8 mouse cellular contexts compared by ENCODE assay signal in genomic region chr6:131382232-131382983, GRCm38 (mm10). TPM values are rescaled to one million over a fixed set of nuclear protein-coding genes. Genes with fewer than 3 reads are reported as not detected.
A peak's percentile ranks its signal among the peaks of the same experiment; 100 is the strongest.
DNase-seq lines count a peak whose midpoint lies in the region; ATAC-seq and TF ChIP-seq lines count a peak whose summit lies in the region.

No protein-coding gene starts in this region.

- 63% methylated on average over 14 of the region's 14 CpGs for WGBS in limb, embryonic 12.5 days
- 75% methylated on average over 14 of the region's 14 CpGs for WGBS in limb, embryonic 10.5 days
- 25% methylated on average over 14 of the region's 14 CpGs for WGBS in kidney, embryonic 15.5 days

- H3K4me2 ChIP-seq in limb, embryonic 12.5 days = 0 out of 2 replicates have a peak overlapping the region, but pooled peaks have one; percentile 2
- peak overlapping the region; percentile 35 for H3K4me2 ChIP-seq in kidney, embryonic 15.5 days
- peak overlapping the region; percentile 93 for H3K4me2 ChIP-seq in myocyte (ENCODE audit: low read depth)

- H3ac ChIP-seq in myocyte (ENCODE audit: control insufficient read depth, insufficient read length) = no peak overlapping the region

- peaks cover 30% of the 10 kb centered on the region for H3K4me1 ChIP-seq in limb, embryonic 12.5 days (replicated peaks)
- peaks cover 29% of the 10 kb centered on the region for H3K4me1 ChIP-seq in limb, embryonic 10.5 days
- H3K4me1 ChIP-seq in kidney, embryonic 15.5 days = peaks cover 58% of the 10 kb centered on the region

- no peak overlapping the region for H3K4me3 ChIP-seq in limb, embryonic 12.5 days (replicated peaks)
- H3K4me3 ChIP-seq in limb, embryonic 10.5 days = no peak overlapping the region
- H3K4me3 ChIP-seq in kidney, embryonic 15.5 days (replicated peaks) = no peak overlapping the region
- peak overlapping the region; percentile 92 for H3K4me3 ChIP-seq in myocyte

- peaks cover 38% of the 10 kb centered on the region for H3K36me3 ChIP-seq in limb, embryonic 12.5 days
- H3K36me3 ChIP-seq in limb, embryonic 10.5 days = peaks cover 47% of the 10 kb centered on the region
- peaks cover 36% of the 10 kb centered on the region for H3K36me3 ChIP-seq in kidney, embryonic 15.5 days
- peaks cover 44% of the 10 kb centered on the region for H3K36me3 ChIP-seq in myocyte (ENCODE audit: control insufficient read depth, insufficient read depth)

- DNase-seq in limb, embryonic 10.5 days (ENCODE audit: low spot score) = no peak
- peak; percentile 79 for DNase-seq in gastrocnemius, postnatal 25 days
- no peak for DNase-seq in right cerebral cortex, adult 2 months (ENCODE audit: low spot score in 2 of 2)
- DNase-seq in right cerebral cortex, postnatal 25 days = no peak

- peak; percentile 69 for TF ChIP-seq POLR2A in myocyte (IDR thresholded peaks at IDR 0.05; ENCODE audit: insufficient read length, low read depth)

- no peak overlapping the region for H3K9ac ChIP-seq in limb, embryonic 12.5 days (replicated peaks)
- H3K9ac ChIP-seq in kidney, embryonic 15.5 days = no peak overlapping the region

- no peaks in the 10 kb centered on the region for H3K27me3 ChIP-seq in limb, embryonic 12.5 days
- no peaks in the 10 kb centered on the region for H3K27me3 ChIP-seq in limb, embryonic 10.5 days (ENCODE audit: low read depth, poor library complexity, severe bottlenecking)
- H3K27me3 ChIP-seq in kidney, embryonic 15.5 days = no peaks in the 10 kb centered on the region
- no peaks in the 10 kb centered on the region for H3K27me3 ChIP-seq in myocyte (ENCODE audit: control insufficient read depth, insufficient read depth, insufficient read length)

- H3K27ac ChIP-seq in limb, embryonic 12.5 days = no peak overlapping the region
- H3K27ac ChIP-seq in limb, embryonic 10.5 days = no peak overlapping the region
- peak overlapping the region; percentile 65 for H3K27ac ChIP-seq in kidney, embryonic 15.5 days

- peak; percentile 39; the same call in 1 of the 2 replicates for ATAC-seq in limb, embryonic 12.5 days (ENCODE audit: insufficient number of reproducible peaks, insufficient read depth, low FRiP score, low TSS enrichment, low read depth)
- ATAC-seq in cerebellum, adult (ENCODE audit: insufficient number of reproducible peaks, low FRiP score, low TSS enrichment) = peak; percentile 78
- peak; percentile 91 for ATAC-seq in kidney, embryonic 15.5 days (replicated peaks; ENCODE audit: low FRiP score)

- H3K9me3 ChIP-seq in limb, embryonic 12.5 days = no peaks in the 10 kb centered on the region
- H3K9me3 ChIP-seq in limb, embryonic 10.5 days (replicated peaks) = no peaks in the 10 kb centered on the region
- no peaks in the 10 kb centered on the region for H3K9me3 ChIP-seq in kidney, embryonic 15.5 days (replicated peaks)

- H3K79me2 ChIP-seq in myocyte (ENCODE audit: control insufficient read depth, insufficient read depth) = peaks cover 100% of the 10 kb centered on the region

TF ChIP-seq in myocyte, 11 proteins besides CTCF, POLR2A, EP300 and RAD21:
- peak in 2 of 3 experiments; percentile 13 to 48 for TF ChIP-seq MYOD1 (IDR thresholded peaks at IDR 0.05; ENCODE audit: control insufficient read depth in 1 of 3, insufficient read length in 2 of 3, low read depth in 2 of 3)
- TF ChIP-seq MYOG (IDR thresholded peaks at IDR 0.05; ENCODE audit: control insufficient read depth in 1 of 3, insufficient read depth in 1 of 3, insufficient read length in 2 of 3, low read depth in 2 of 3) = peak in 2 of 3 experiments; percentile 6 to 23
- TF ChIP-seq MAX (IDR thresholded peaks at IDR 0.05; ENCODE audit: low read depth) = no peak
- TF ChIP-seq POLR2AphosphoS2 (IDR thresholded peaks at IDR 0.05; ENCODE audit: insufficient read length, low read depth) = peak; percentile 45
- no peak for TF ChIP-seq E2F4 (IDR thresholded peaks at IDR 0.05; ENCODE audit: insufficient read depth)
- no peak for TF ChIP-seq USF1 (IDR thresholded peaks at IDR 0.05; ENCODE audit: low read depth)
- TF ChIP-seq TCF12 (IDR thresholded peaks at IDR 0.05; ENCODE audit: insufficient read depth, poor library complexity, severe bottlenecking) = no peak
- no peak for TF ChIP-seq CEBPB (IDR thresholded peaks at IDR 0.05; ENCODE audit: insufficient read depth, poor library complexity, severe bottlenecking)
- TF ChIP-seq TCF3 (IDR thresholded peaks at IDR 0.05; ENCODE audit: insufficient read length, low read depth) = no peak
- TF ChIP-seq REST (IDR thresholded peaks at IDR 0.05; ENCODE audit: insufficient read depth, insufficient read length) = no peak
TF ChIP-seq in myocyte: peak in this region for 3.

RNA-seq across cellular contexts. Expression of gene Ybx3, which starts 5.9 kb away (rescaled TPM):
- 32.8 and 38.5 TPM in 2 replicates for polyA plus RNA-seq in limb, embryonic 12.5 days (2016; fragmentation: Nextera tagmentation; extraction: Ambion mirVana)
- 33.9 and 37.6 TPM in 2 replicates for polyA plus RNA-seq in limb, embryonic 10.5 days (2016; fragmentation: Nextera tagmentation; extraction: Ambion mirVana)
- total RNA-seq in gastrocnemius, postnatal 25 days (2021) = 1,000 to 10,000 TPM; 1,052 to 1,458 TPM
- 50.3 and 62.9 TPM in 2 replicates for polyA plus RNA-seq in kidney, embryonic 15.5 days (2015; fragmentation: Nextera tagmentation; extraction: Ambion mirVana)
- 768 TPM for polyA plus RNA-seq in myocyte (2012; fragmentation: generic; extraction: Trizol)

RNA-seq across cellular contexts. Expression of gene Styk1, which starts 29.0 kb away (rescaled TPM):
- polyA plus RNA-seq in limb, embryonic 12.5 days (2016; fragmentation: Nextera tagmentation; extraction: Ambion mirVana) = 2.9 and 3.2 TPM in 2 replicates
- 0.79 and 1.9 TPM in 2 replicates for polyA plus RNA-seq in limb, embryonic 10.5 days (2016; fragmentation: Nextera tagmentation; extraction: Ambion mirVana)
- under 1 TPM; 0.83 to 0.84 TPM for total RNA-seq in gastrocnemius, postnatal 25 days (2021)
- polyA plus RNA-seq in kidney, embryonic 15.5 days (2015; fragmentation: Nextera tagmentation; extraction: Ambion mirVana) = 3.7 and 3.9 TPM in 2 replicates
- 0.06 TPM for polyA plus RNA-seq in myocyte (2012; fragmentation: generic; extraction: Trizol)

Comparison
In these comparisons a context has a peak if more than half of its experiments do, and no peak if none do; other contexts are left out.
1. ATAC-seq: peak in every context shown above with its lines; median percentile 91 in kidney, embryonic 15.5 days; 78 in cerebellum, adult; 39 in limb, embryonic 12.5 days.
2. H3K4me2 ChIP-seq: peak in every context shown above with its lines; median percentile 93 in myocyte; 35 in kidney, embryonic 15.5 days; 2 in limb, embryonic 12.5 days.
3. RNA of gene Ybx3, which starts 5.9 kb away (polyA plus RNA-seq): 768 TPM in myocyte (single experiment); 50.3 to 62.9 TPM in kidney, embryonic 15.5 days, 32.8 to 38.5 TPM in limb, embryonic 12.5 days and 33.9 to 37.6 TPM in limb, embryonic 10.5 days; every median in the first group is over 10 times any median in the second.